Mouse (Mus musculus): ENCODE measurements at regions not wholly inside any gene's neighbourhood (a gene's known extent, or its start where the extent isn't known, plus 50 kb on each side); places are given as distances from the start of the nearest gene placed in this dataset.

- no peak for DNase-seq (ENCODE audit: extremely low spot score)
These were observed 198.6 kb upstream of the Tle3 start for GRCm38 (mm10) chr9:61173548-61173947.

GRCm38 (mm10) chr9:61175381-61175780, 196.8 kb upstream of the Tle3 start:
- no peak for DNase-seq (ENCODE audit: extremely low spot score)

- no peak for DNase-seq (ENCODE audit: extremely low spot score)
These were observed 195.3 kb upstream of the Tle3 start for GRCm38 (mm10) chr9:61176856-61177255.

- DNase-seq (ENCODE audit: extremely low spot score), result no peak
These were observed 185.4 kb upstream of the Tle3 start for GRCm38 (mm10) chr9:61186541-61187420.

- DNase-seq (ENCODE audit: extremely low spot score), result no peak
These were observed 184.3 kb upstream of the Tle3 start for GRCm38 (mm10) chr9:61187713-61188399.

- DNase-seq (ENCODE audit: extremely low spot score), result no peak
These were observed 182.9 kb upstream of the Tle3 start for GRCm38 (mm10) chr9:61189295-61189694.

- DNase-seq (ENCODE audit: extremely low spot score), result no peak
These were observed 173.0 kb upstream of the Tle3 start for GRCm38 (mm10) chr9:61199077-61199753.

GRCm38 (mm10) chr9:61199891-61200290, 172.3 kb upstream of the Tle3 start:
- DNase-seq (ENCODE audit: extremely low spot score), result peak; percentile 27

- peak; percentile 32 for DNase-seq (ENCODE audit: extremely low spot score)
These were observed 171.7 kb upstream of the Tle3 start for GRCm38 (mm10) chr9:61200295-61200955.

GRCm38 (mm10) chr9:61205049-61205448, 167.1 kb upstream of the Tle3 start:
- no peak for DNase-seq (ENCODE audit: extremely low spot score)

GRCm38 (mm10) chr9:61206725-61207365, 165.3 kb upstream of the Tle3 start:
- no peak for DNase-seq (ENCODE audit: extremely low spot score)

- DNase-seq (ENCODE audit: extremely low spot score), result no peak
These were observed 164.6 kb upstream of the Tle3 start for GRCm38 (mm10) chr9:61207423-61208150.

- DNase-seq (ENCODE audit: extremely low spot score), result no peak
These were observed 160.5 kb upstream of the Tle3 start for GRCm38 (mm10) chr9:61211627-61212026.

- no peak for DNase-seq (ENCODE audit: extremely low spot score)
These were observed 157.2 kb upstream of the Tle3 start for GRCm38 (mm10) chr9:61214943-61215342.

- no peak for DNase-seq (ENCODE audit: extremely low spot score)
These were observed 156.0 kb upstream of the Tle3 start for GRCm38 (mm10) chr9:61216012-61216770.

- DNase-seq (ENCODE audit: extremely low spot score), result no peak
These were observed 152.1 kb upstream of the Tle3 start for GRCm38 (mm10) chr9:61220017-61220416.

- no peak for DNase-seq (ENCODE audit: extremely low spot score)
These were observed 149.8 kb upstream of the Tle3 start for GRCm38 (mm10) chr9:61222212-61223003.

- DNase-seq (ENCODE audit: extremely low spot score), result no peak
These were observed 147.0 kb upstream of the Tle3 start for GRCm38 (mm10) chr9:61225020-61225652.

- no peak for DNase-seq (ENCODE audit: extremely low spot score)
These were observed 146.3 kb upstream of the Tle3 start for GRCm38 (mm10) chr9:61225882-61226281.

Data from embryo, embryonic 9.5 days (tissue).